Mouse (Mus musculus) midbrain, postnatal 0 days (tissue): ENCODE data around the gene Arhgap24. TPM values are rescaled to one million over a fixed set of nuclear protein-coding genes. Genes with fewer than 3 reads are reported as not detected.

Experiments
- ATAC-seq: fragments of 200-750 bp; cut with Nextera tagmentation; 2 replicates; pipeline ENCODE4 v1.8.0; 2017; ENCODE audit warnings: moderate number of reproducible peaks, mild to moderate bottlenecking, moderate TSS enrichment, moderate library complexity; ENCODE audit not compliant: low FRiP score
- DNase-seq: peaks from one replicate; pipeline ENCODE4 v3.0.0-alpha.2; 2015; ENCODE audit warnings: low spot score
- H3K27ac ChIP-seq: fragments of 300-500 bp; sonication (generic); 2 replicates; pipeline ENCODE4 v1.5.1; 2014; ENCODE audit warnings: low read depth, mild to moderate bottlenecking, low read length, mixed read lengths
- H3K27me3 ChIP-seq: fragments of 300-500 bp; sonication (generic); 2 replicates; pipeline ENCODE4 v1.6.1; 2014; ENCODE audit warnings: low read length, control low read depth, mixed read lengths; ENCODE audit not compliant: insufficient read depth
- H3K36me3 ChIP-seq: fragments of 300-500 bp; sonication (generic); 2 replicates; pipeline ENCODE4 v1.6.1; 2014; ENCODE audit warnings: low read length, control low read depth, mixed read lengths; ENCODE audit not compliant: insufficient read depth
- H3K4me1 ChIP-seq: fragments of 300-500 bp; sonication (generic); 2 replicates; pipeline ENCODE4 v1.6.1; 2014; ENCODE audit warnings: mild to moderate bottlenecking, control low read depth, antibody characterized with exemption, low read length, mixed read lengths; ENCODE audit not compliant: insufficient read depth
- H3K4me2 ChIP-seq: fragments of 300-500 bp; sonication (generic); 2 replicates; pipeline ENCODE4 v1.6.1; 2014; ENCODE audit warnings: low read depth, mild to moderate bottlenecking, low read length, mixed read lengths; ENCODE audit not compliant: poor library complexity, severe bottlenecking
- H3K4me3 ChIP-seq: fragments of 300-500 bp; sonication (generic); 2 replicates; pipeline ENCODE4 v1.5.1; 2014; ENCODE audit warnings: low read depth, mild to moderate bottlenecking, low read length, moderate library complexity
- H3K9ac ChIP-seq: fragments of 300-500 bp; sonication (generic); replicated peaks from 2 replicates; pipeline ENCODE4 v1.6.1; 2014; ENCODE audit warnings: mild to moderate bottlenecking, low read length, moderate library complexity, mixed read lengths; ENCODE audit not compliant: poor library complexity, severe bottlenecking
- H3K9me3 ChIP-seq: fragments of 300-500 bp; sonication (generic); 2 replicates; pipeline ENCODE4 v1.6.1; 2016; ENCODE audit warnings: low read length, control low read depth
- CTCF ChIP-seq: IDR thresholded peaks from 2 replicates; pipeline ENCODE4 v1.5.1; 2016; ENCODE audit warnings: antibody characterized with exemption, mild to moderate bottlenecking
- WGBS: fragments of 180-500 bp; shearing (Covaris S2); extraction: QIAGEN DNeasy Blood & Tissue Kit; methylation state at CpG from one replicate; pipeline ENCODE4 v1.1.7; 2014; 5-methylcytosine and 5-hydroxymethylcytosine counted together
- polyA plus RNA-seq: library from polyadenylated mRNA; unstranded; fragments of >200 nt; fragmentation: Nextera tagmentation; extraction: Ambion mirVana; gene quantifications from 2 replicates; pipeline ENCODE4 v1.2.1, GENCODE M21; 2015
- total RNA-seq: library from RNA; depleted of rRNA; stranded (reverse); fragments of >200 nt; gene quantifications from 2 replicates; pipeline ENCODE4 v1.2.3, GENCODE M21; 2014

Gene Arhgap24
- total and polyA plus RNA-seq, 2 experiments from 2014 or later: 14.6 to 19.3 TPM

- no peaks in the 10 kb centered on the region for H3K27me3 ChIP-seq
- H3K4me2 ChIP-seq: no peak overlapping the region
- H3K9me3 ChIP-seq: no peaks in the 10 kb centered on the region
- no peaks in the 10 kb centered on the region for H3K4me1 ChIP-seq
- WGBS: 84% methylated on average over 2 of the region's 2 CpGs
- no peak for DNase-seq
- H3K4me3 ChIP-seq: no peak overlapping the region
- no peak overlapping the region for H3K9ac ChIP-seq
- no peak for TF ChIP-seq CTCF
- ATAC-seq: no peak
- H3K36me3 ChIP-seq: no peaks in the 10 kb centered on the region
- no peak overlapping the region for H3K27ac ChIP-seq
Measured at GRCm38 (mm10) chr5:102693192-102693591, 212.0 kb downstream of the Arhgap24 start.

- Histone ChIP-seq H3K4me1 (no peaks in the 10 kb centered on the region), H3K9me3 (no peaks in the 10 kb centered on the region), H3K4me2 (no peak overlapping the region), H3K27ac (no peak overlapping the region), H3K9ac (no peak overlapping the region), H3K36me3 (no peaks in the 10 kb centered on the region), H3K27me3 (no peaks in the 10 kb centered on the region), H3K4me3 (no peak overlapping the region)
- no peak; the same call in 1 of the 2 replicates for ATAC-seq
- no peak for DNase-seq
- WGBS: 92% methylated on average over 3 of the region's 3 CpGs
- TF ChIP-seq CTCF: no peak
Measured at GRCm38 (mm10) chr5:102693871-102694270, 212.7 kb downstream of the Arhgap24 start.

GRCm38 (mm10) chr5:102697784-102698183, 216.6 kb downstream of the Arhgap24 start:
- no peaks in the 10 kb centered on the region for H3K36me3 ChIP-seq
- WGBS: 94% methylated on average over 1 of the region's 1 CpGs

GRCm38 (mm10) chr5:102698396-102698795, 217.2 kb downstream of the Arhgap24 start:
- TF ChIP-seq CTCF: no peak
- WGBS: 78% methylated on average over 5 of the region's 5 CpGs
- no peak overlapping the region for H3K4me2 ChIP-seq
- H3K36me3 ChIP-seq: no peaks in the 10 kb centered on the region
- H3K4me3 ChIP-seq: no peak overlapping the region
- H3K27ac ChIP-seq: no peak overlapping the region
- DNase-seq: no peak
- no peaks in the 10 kb centered on the region for H3K9me3 ChIP-seq
- no peak for ATAC-seq
- H3K4me1 ChIP-seq: no peaks in the 10 kb centered on the region
- H3K27me3 ChIP-seq: no peaks in the 10 kb centered on the region
- H3K9ac ChIP-seq: no peak overlapping the region

More at GRCm38 (mm10) chr5:102697784-102698183, 216.6 kb downstream of the Arhgap24 start:
- Histone ChIP-seq H3K9ac (no peak overlapping the region), H3K4me2 (no peak overlapping the region), H3K4me3 (no peak overlapping the region), H3K9me3 (no peaks in the 10 kb centered on the region), H3K27ac (no peak overlapping the region), H3K4me1 (no peaks in the 10 kb centered on the region), H3K27me3 (no peaks in the 10 kb centered on the region)
- ATAC-seq: no peak
- no peak for DNase-seq
- no peak for TF ChIP-seq CTCF

- no peak overlapping the region for H3K4me2 ChIP-seq
Measured at GRCm38 (mm10) chr5:102698891-102699290, 217.7 kb downstream of the Arhgap24 start.

DNA sequence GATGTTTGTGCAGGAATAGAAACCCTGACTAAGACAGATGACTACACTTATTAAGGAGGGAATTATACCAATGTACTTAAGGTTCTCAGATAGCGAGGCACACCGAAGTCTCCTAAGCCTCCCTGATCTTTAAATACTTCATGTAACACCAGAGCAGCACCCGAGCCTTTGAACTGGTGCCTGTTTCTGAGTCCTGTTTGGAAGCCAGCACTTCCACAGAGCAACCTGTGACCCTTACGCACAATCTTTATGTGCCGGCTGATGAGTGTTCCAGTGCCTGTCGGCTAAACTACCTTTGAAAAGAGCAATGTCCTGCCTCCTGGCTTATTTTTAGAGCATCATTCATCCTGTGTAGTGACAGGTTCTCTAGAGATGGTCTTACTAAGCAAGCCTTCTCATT, 221.4 kb downstream of the Arhgap24 start:
- Histone ChIP-seq H3K27ac (no peak overlapping the region), H3K9ac (no peak overlapping the region), H3K4me3 (no peak overlapping the region), H3K9me3 (no peaks in the 10 kb centered on the region), H3K36me3 (no peaks in the 10 kb centered on the region), H3K4me1 (no peaks in the 10 kb centered on the region), H3K4me2 (no peak overlapping the region), H3K27me3 (no peaks in the 10 kb centered on the region)
- no peak for TF ChIP-seq CTCF
- 93% methylated on average over 6 of the region's 6 CpGs for WGBS
- DNase-seq (no peak), ATAC-seq (no peak)

More at GRCm38 (mm10) chr5:102698891-102699290, 217.7 kb downstream of the Arhgap24 start:
- ATAC-seq: no peak
- WGBS: 85% methylated on average over 2 of the region's 2 CpGs
- H3K9me3 ChIP-seq: no peaks in the 10 kb centered on the region
- no peak overlapping the region for H3K27ac ChIP-seq
- TF ChIP-seq CTCF: no peak
- no peaks in the 10 kb centered on the region for H3K4me1 ChIP-seq
- no peak for DNase-seq
- H3K36me3 ChIP-seq: no peaks in the 10 kb centered on the region
- H3K4me3 ChIP-seq: no peak overlapping the region
- no peak overlapping the region for H3K9ac ChIP-seq
- H3K27me3 ChIP-seq: no peaks in the 10 kb centered on the region
